Mouse (Mus musculus): Measurements from ENCODE around the gene Endod1. TPM values are rescaled to one million over a fixed set of nuclear protein-coding genes. Genes with fewer than 3 reads are reported as not detected.

Gene Endod1
- polyA plus RNA-seq, 1 experiment = 7.0 TPM

- Histone ChIP-seq H3K36me3 (ENCODE audit: control insufficient read depth, insufficient read depth) (no peaks in the 10 kb centered on the region), H3K27me3 (ENCODE audit: control insufficient read depth, insufficient read depth, insufficient read length) (no peaks in the 10 kb centered on the region), H3K4me2 (ENCODE audit: low read depth) (no peak overlapping the region), H3K4me3 (no peak overlapping the region), H3K79me2 (ENCODE audit: control insufficient read depth, insufficient read depth) (no peaks in the 10 kb centered on the region), H3ac (ENCODE audit: control insufficient read depth, insufficient read length) (no peak overlapping the region)
- no peak for TF ChIP-seq MAX (IDR thresholded peaks at IDR 0.05; ENCODE audit: low read depth)
- no peak for TF ChIP-seq CEBPB (IDR thresholded peaks at IDR 0.05; ENCODE audit: insufficient read depth, poor library complexity, severe bottlenecking)
- TF ChIP-seq SRF (IDR thresholded peaks at IDR 0.05; ENCODE audit: control insufficient read depth, insufficient read length, low read depth) = no peak
- no peak for TF ChIP-seq POLR2AphosphoS2 (IDR thresholded peaks at IDR 0.05; ENCODE audit: insufficient read length, low read depth)
- TF ChIP-seq REST (IDR thresholded peaks at IDR 0.05; ENCODE audit: insufficient read depth, insufficient read length) = no peak
- TF ChIP-seq TCF12 (IDR thresholded peaks at IDR 0.05; ENCODE audit: insufficient read depth, poor library complexity, severe bottlenecking) = no peak
- no peak for TF ChIP-seq POLR2A (IDR thresholded peaks at IDR 0.05; ENCODE audit: insufficient read length, low read depth)
- no peak for TF ChIP-seq USF1 (IDR thresholded peaks at IDR 0.05; ENCODE audit: low read depth)
Observed at GRCm38 (mm10) chr9:14362068-14362768, 19.1 kb downstream of the Endod1 start.

GRCm38 (mm10) chr9:14357033-14357432, 24.3 kb downstream of the Endod1 start:
- no peaks in the 10 kb centered on the region for H3K36me3 ChIP-seq (ENCODE audit: control insufficient read depth, insufficient read depth)
- H3K4me3 ChIP-seq = no peak overlapping the region
- no peaks in the 10 kb centered on the region for H3K79me2 ChIP-seq (ENCODE audit: control insufficient read depth, insufficient read depth)
- H3ac ChIP-seq (ENCODE audit: control insufficient read depth, insufficient read length) = no peak overlapping the region
- H3K4me2 ChIP-seq (ENCODE audit: low read depth) = no peak overlapping the region
- TF ChIP-seq SRF (IDR thresholded peaks at IDR 0.05; ENCODE audit: control insufficient read depth, insufficient read length, low read depth) = no peak
- TF ChIP-seq TCF3 (IDR thresholded peaks at IDR 0.05; ENCODE audit: insufficient read length, low read depth) = no peak
- no peak for TF ChIP-seq CEBPB (IDR thresholded peaks at IDR 0.05; ENCODE audit: insufficient read depth, poor library complexity, severe bottlenecking)
- TF ChIP-seq TCF12 (IDR thresholded peaks at IDR 0.05; ENCODE audit: insufficient read depth, poor library complexity, severe bottlenecking) = no peak
- TF ChIP-seq POLR2A (IDR thresholded peaks at IDR 0.05; ENCODE audit: insufficient read length, low read depth) = no peak
- TF ChIP-seq MYOD1 (IDR thresholded peaks at IDR 0.05; ENCODE audit: control insufficient read depth in 1 of 3, insufficient read length in 2 of 3, low read depth in 2 of 3) = no peak
- no peak for TF ChIP-seq POLR2AphosphoS2 (IDR thresholded peaks at IDR 0.05; ENCODE audit: insufficient read length, low read depth)
- no peak for TF ChIP-seq USF1 (IDR thresholded peaks at IDR 0.05; ENCODE audit: low read depth)
- TF ChIP-seq MAX (IDR thresholded peaks at IDR 0.05; ENCODE audit: low read depth) = no peak
- no peak for TF ChIP-seq MYOG (IDR thresholded peaks at IDR 0.05; ENCODE audit: control insufficient read depth in 1 of 3, insufficient read depth in 1 of 3, insufficient read length in 2 of 3, low read depth in 2 of 3)
- no peak for TF ChIP-seq E2F4 (IDR thresholded peaks at IDR 0.05; ENCODE audit: insufficient read depth)
- no peak for TF ChIP-seq REST (IDR thresholded peaks at IDR 0.05; ENCODE audit: insufficient read depth, insufficient read length)
- H3K27me3 ChIP-seq (ENCODE audit: control insufficient read depth, insufficient read depth, insufficient read length) = no peaks in the 10 kb centered on the region

GRCm38 (mm10) chr9:14354852-14355251, 26.5 kb downstream of the Endod1 start:
- Histone ChIP-seq H3K36me3 (ENCODE audit: control insufficient read depth, insufficient read depth) (no peaks in the 10 kb centered on the region), H3K4me2 (ENCODE audit: low read depth) (no peak overlapping the region), H3K4me3 (no peak overlapping the region), H3ac (ENCODE audit: control insufficient read depth, insufficient read length) (no peak overlapping the region), H3K79me2 (ENCODE audit: control insufficient read depth, insufficient read depth) (no peaks in the 10 kb centered on the region), H3K27me3 (ENCODE audit: control insufficient read depth, insufficient read depth, insufficient read length) (no peaks in the 10 kb centered on the region)
- TF ChIP-seq USF1 (IDR thresholded peaks at IDR 0.05; ENCODE audit: low read depth) = no peak
- no peak for TF ChIP-seq SRF (IDR thresholded peaks at IDR 0.05; ENCODE audit: control insufficient read depth, insufficient read length, low read depth)
- no peak for TF ChIP-seq CEBPB (IDR thresholded peaks at IDR 0.05; ENCODE audit: insufficient read depth, poor library complexity, severe bottlenecking)
- TF ChIP-seq POLR2AphosphoS2 (IDR thresholded peaks at IDR 0.05; ENCODE audit: insufficient read length, low read depth) = no peak
- no peak for TF ChIP-seq TCF12 (IDR thresholded peaks at IDR 0.05; ENCODE audit: insufficient read depth, poor library complexity, severe bottlenecking)
- no peak for TF ChIP-seq MYOG (IDR thresholded peaks at IDR 0.05; ENCODE audit: control insufficient read depth in 1 of 3, insufficient read depth in 1 of 3, insufficient read length in 2 of 3, low read depth in 2 of 3)
- no peak for TF ChIP-seq TCF3 (IDR thresholded peaks at IDR 0.05; ENCODE audit: insufficient read length, low read depth)
- TF ChIP-seq MYOD1 (IDR thresholded peaks at IDR 0.05; ENCODE audit: control insufficient read depth in 1 of 3, insufficient read length in 2 of 3, low read depth in 2 of 3) = no peak
- no peak for TF ChIP-seq E2F4 (IDR thresholded peaks at IDR 0.05; ENCODE audit: insufficient read depth)
- TF ChIP-seq REST (IDR thresholded peaks at IDR 0.05; ENCODE audit: insufficient read depth, insufficient read length) = no peak
- TF ChIP-seq POLR2A (IDR thresholded peaks at IDR 0.05; ENCODE audit: insufficient read length, low read depth) = no peak
- TF ChIP-seq MAX (IDR thresholded peaks at IDR 0.05; ENCODE audit: low read depth) = no peak

- no peak for TF ChIP-seq TCF3 (IDR thresholded peaks at IDR 0.05; ENCODE audit: insufficient read length, low read depth)
- TF ChIP-seq POLR2AphosphoS2 (IDR thresholded peaks at IDR 0.05; ENCODE audit: insufficient read length, low read depth) = no peak
- TF ChIP-seq MYOD1 (IDR thresholded peaks at IDR 0.05; ENCODE audit: control insufficient read depth in 1 of 3, insufficient read length in 2 of 3, low read depth in 2 of 3) = no peak
- no peak for TF ChIP-seq REST (IDR thresholded peaks at IDR 0.05; ENCODE audit: insufficient read depth, insufficient read length)
- TF ChIP-seq E2F4 (IDR thresholded peaks at IDR 0.05; ENCODE audit: insufficient read depth) = no peak
- TF ChIP-seq POLR2A (IDR thresholded peaks at IDR 0.05; ENCODE audit: insufficient read length, low read depth) = no peak
- TF ChIP-seq MAX (IDR thresholded peaks at IDR 0.05; ENCODE audit: low read depth) = no peak
- TF ChIP-seq TCF12 (IDR thresholded peaks at IDR 0.05; ENCODE audit: insufficient read depth, poor library complexity, severe bottlenecking) = no peak
- no peak for TF ChIP-seq MYOG (IDR thresholded peaks at IDR 0.05; ENCODE audit: control insufficient read depth in 1 of 3, insufficient read depth in 1 of 3, insufficient read length in 2 of 3, low read depth in 2 of 3)
- TF ChIP-seq SRF (IDR thresholded peaks at IDR 0.05; ENCODE audit: control insufficient read depth, insufficient read length, low read depth) = no peak
- no peak for TF ChIP-seq CEBPB (IDR thresholded peaks at IDR 0.05; ENCODE audit: insufficient read depth, poor library complexity, severe bottlenecking)
- TF ChIP-seq USF1 (IDR thresholded peaks at IDR 0.05; ENCODE audit: low read depth) = no peak
Observed at GRCm38 (mm10) chr9:14352337-14352736, 29.0 kb downstream of the Endod1 start.

More at GRCm38 (mm10) chr9:14352337-14352736, 29.0 kb downstream of the Endod1 start:
- Histone ChIP-seq H3K36me3 (ENCODE audit: control insufficient read depth, insufficient read depth) (no peaks in the 10 kb centered on the region), H3ac (ENCODE audit: control insufficient read depth, insufficient read length) (no peak overlapping the region), H3K27me3 (ENCODE audit: control insufficient read depth, insufficient read depth, insufficient read length) (no peaks in the 10 kb centered on the region), H3K4me2 (ENCODE audit: low read depth) (no peak overlapping the region), H3K4me3 (no peak overlapping the region), H3K79me2 (ENCODE audit: control insufficient read depth, insufficient read depth) (no peaks in the 10 kb centered on the region)
